Mouse (Mus musculus): ENCODE results near the gene Nckap1l. TPM values are rescaled to one million over a fixed set of nuclear protein-coding genes. Genes with fewer than 3 reads are reported as not detected.

Nckap1l gene
- polyA plus RNA-seq, 1 experiment from 2014 or later = 2.3 TPM

- WGBS = 88% methylated on average over 3 of the region's 3 CpGs
- H3K9ac ChIP-seq (ENCODE audit: low read depth, low read length) = no peak overlapping the region
- H3K27me3 ChIP-seq (ENCODE audit: control insufficient read depth, insufficient read depth, low read length) = no peaks in the 10 kb centered on the region
- no peak for ATAC-seq (ENCODE audit: low FRiP score, low TSS enrichment)
- no peak overlapping the region for H3K27ac ChIP-seq (ENCODE audit: low read depth, low read length)
- H3K36me3 ChIP-seq (ENCODE audit: control insufficient read depth, insufficient read depth, low read length) = no peaks in the 10 kb centered on the region
- H3K4me1 ChIP-seq (ENCODE audit: control insufficient read depth, insufficient read depth, low read length) = no peaks in the 10 kb centered on the region
- H3K4me2 ChIP-seq (replicated peaks; ENCODE audit: low read depth, low read length) = no peak overlapping the region
- no peaks in the 10 kb centered on the region for H3K9me3 ChIP-seq (ENCODE audit: control insufficient read depth, low read length)
- no peak overlapping the region for H3K4me3 ChIP-seq (ENCODE audit: low read length)
Measured at GRCm38 (mm10) chr15:103472265-103472664, 18.7 kb downstream of the Nckap1l start.

GRCm38 (mm10) chr15:103473182-103473581 is 19.6 kb downstream of the Nckap1l start:
- 87% methylated on average over 7 of the region's 7 CpGs for WGBS
- H3K9ac ChIP-seq (ENCODE audit: low read depth, low read length) = no peak overlapping the region
- no peak for ATAC-seq (ENCODE audit: low FRiP score, low TSS enrichment)

GRCm38 (mm10) chr15:103473769-103474168 is 20.2 kb downstream of the Nckap1l start:
- H3K27me3 ChIP-seq (ENCODE audit: control insufficient read depth, insufficient read depth, low read length) = no peaks in the 10 kb centered on the region
- no peaks in the 10 kb centered on the region for H3K4me1 ChIP-seq (ENCODE audit: control insufficient read depth, insufficient read depth, low read length)
- no peak overlapping the region for H3K4me2 ChIP-seq (replicated peaks; ENCODE audit: low read depth, low read length)
- WGBS = 81% methylated on average over 5 of the region's 5 CpGs
- no peaks in the 10 kb centered on the region for H3K9me3 ChIP-seq (ENCODE audit: control insufficient read depth, low read length)
- H3K4me3 ChIP-seq (ENCODE audit: low read length) = no peak overlapping the region
- H3K36me3 ChIP-seq (ENCODE audit: control insufficient read depth, insufficient read depth, low read length) = no peaks in the 10 kb centered on the region
- no peak overlapping the region for H3K27ac ChIP-seq (ENCODE audit: low read depth, low read length)
- no peak overlapping the region for H3K9ac ChIP-seq (ENCODE audit: low read depth, low read length)
- ATAC-seq (ENCODE audit: low FRiP score, low TSS enrichment) = no peak

More at GRCm38 (mm10) chr15:103473182-103473581, 19.6 kb downstream of the Nckap1l start:
- Histone ChIP-seq H3K9me3 (ENCODE audit: control insufficient read depth, low read length) (no peaks in the 10 kb centered on the region), H3K4me3 (ENCODE audit: low read length) (no peak overlapping the region), H3K4me2 (replicated peaks; ENCODE audit: low read depth, low read length) (no peak overlapping the region), H3K27ac (ENCODE audit: low read depth, low read length) (no peak overlapping the region), H3K27me3 (ENCODE audit: control insufficient read depth, insufficient read depth, low read length) (no peaks in the 10 kb centered on the region), H3K4me1 (ENCODE audit: control insufficient read depth, insufficient read depth, low read length) (no peaks in the 10 kb centered on the region), H3K36me3 (ENCODE audit: control insufficient read depth, insufficient read depth, low read length) (no peaks in the 10 kb centered on the region)

- Histone ChIP-seq H3K4me3 (ENCODE audit: low read length) (no peak overlapping the region), H3K36me3 (ENCODE audit: control insufficient read depth, insufficient read depth, low read length) (no peaks in the 10 kb centered on the region), H3K27ac (ENCODE audit: low read depth, low read length) (no peak overlapping the region), H3K9me3 (ENCODE audit: control insufficient read depth, low read length) (no peaks in the 10 kb centered on the region), H3K4me1 (ENCODE audit: control insufficient read depth, insufficient read depth, low read length) (no peaks in the 10 kb centered on the region), H3K4me2 (replicated peaks; ENCODE audit: low read depth, low read length) (no peak overlapping the region), H3K27me3 (ENCODE audit: control insufficient read depth, insufficient read depth, low read length) (no peaks in the 10 kb centered on the region), H3K9ac (ENCODE audit: low read depth, low read length) (no peak overlapping the region)
- ATAC-seq (ENCODE audit: low FRiP score, low TSS enrichment) = no peak
- 72% methylated on average over 1 of the region's 1 CpGs for WGBS
Measured at GRCm38 (mm10) chr15:103479080-103479606, 25.5 kb downstream of the Nckap1l start.

- 55% methylated on average over 2 of the region's 2 CpGs for WGBS
- Histone ChIP-seq H3K27me3 (ENCODE audit: control insufficient read depth, insufficient read depth, low read length) (no peaks in the 10 kb centered on the region), H3K4me3 (ENCODE audit: low read length) (no peak overlapping the region), H3K36me3 (ENCODE audit: control insufficient read depth, insufficient read depth, low read length) (no peaks in the 10 kb centered on the region), H3K9me3 (ENCODE audit: control insufficient read depth, low read length) (no peaks in the 10 kb centered on the region), H3K9ac (ENCODE audit: low read depth, low read length) (no peak overlapping the region), H3K4me2 (replicated peaks; ENCODE audit: low read depth, low read length) (no peak overlapping the region), H3K4me1 (ENCODE audit: control insufficient read depth, insufficient read depth, low read length) (no peaks in the 10 kb centered on the region), H3K27ac (ENCODE audit: low read depth, low read length) (no peak overlapping the region)
- ATAC-seq (ENCODE audit: low FRiP score, low TSS enrichment) = no peak
Measured at GRCm38 (mm10) chr15:103480129-103480528, 26.5 kb downstream of the Nckap1l start.

GRCm38 (mm10) chr15:103482488-103482887 is 28.9 kb downstream of the Nckap1l start:
- peak; percentile 71; the same call in 1 of the 2 replicates for ATAC-seq (ENCODE audit: low FRiP score, low TSS enrichment)
- no peaks in the 10 kb centered on the region for H3K36me3 ChIP-seq (ENCODE audit: control insufficient read depth, insufficient read depth, low read length)
- H3K9ac ChIP-seq (ENCODE audit: low read depth, low read length) = no peak overlapping the region
- no peak overlapping the region for H3K27ac ChIP-seq (ENCODE audit: low read depth, low read length)
- 0% methylated on average over 1 of the region's 1 CpGs for WGBS
- no peaks in the 10 kb centered on the region for H3K27me3 ChIP-seq (ENCODE audit: control insufficient read depth, insufficient read depth, low read length)
- H3K9me3 ChIP-seq (ENCODE audit: control insufficient read depth, low read length) = no peaks in the 10 kb centered on the region
- H3K4me2 ChIP-seq (replicated peaks; ENCODE audit: low read depth, low read length) = no peak overlapping the region
- H3K4me1 ChIP-seq (ENCODE audit: control insufficient read depth, insufficient read depth, low read length) = no peaks in the 10 kb centered on the region
- no peak overlapping the region for H3K4me3 ChIP-seq (ENCODE audit: low read length)

- H3K27me3 ChIP-seq (ENCODE audit: control insufficient read depth, insufficient read depth, low read length) = no peaks in the 10 kb centered on the region
- H3K4me1 ChIP-seq (ENCODE audit: control insufficient read depth, insufficient read depth, low read length) = no peaks in the 10 kb centered on the region
- H3K9ac ChIP-seq (ENCODE audit: low read depth, low read length) = no peak overlapping the region
- WGBS = 54% methylated on average over 2 of the region's 2 CpGs
- no peak overlapping the region for H3K4me3 ChIP-seq (ENCODE audit: low read length)
- H3K27ac ChIP-seq (ENCODE audit: low read depth, low read length) = no peak overlapping the region
- ATAC-seq (ENCODE audit: low FRiP score, low TSS enrichment) = no peak
- no peak overlapping the region for H3K4me2 ChIP-seq (replicated peaks; ENCODE audit: low read depth, low read length)
- H3K9me3 ChIP-seq (ENCODE audit: control insufficient read depth, low read length) = no peaks in the 10 kb centered on the region
- no peaks in the 10 kb centered on the region for H3K36me3 ChIP-seq (ENCODE audit: control insufficient read depth, insufficient read depth, low read length)
Measured at GRCm38 (mm10) chr15:103484490-103484889, 30.9 kb downstream of the Nckap1l start.

GRCm38 (mm10) chr15:103485106-103485505 is 31.5 kb downstream of the Nckap1l start:
- no peak overlapping the region for H3K27ac ChIP-seq (ENCODE audit: low read depth, low read length)
- no peaks in the 10 kb centered on the region for H3K9me3 ChIP-seq (ENCODE audit: control insufficient read depth, low read length)
- no peaks in the 10 kb centered on the region for H3K27me3 ChIP-seq (ENCODE audit: control insufficient read depth, insufficient read depth, low read length)
- ATAC-seq (ENCODE audit: low FRiP score, low TSS enrichment) = no peak
- no peak overlapping the region for H3K9ac ChIP-seq (ENCODE audit: low read depth, low read length)
- H3K36me3 ChIP-seq (ENCODE audit: control insufficient read depth, insufficient read depth, low read length) = no peaks in the 10 kb centered on the region
- no peaks in the 10 kb centered on the region for H3K4me1 ChIP-seq (ENCODE audit: control insufficient read depth, insufficient read depth, low read length)
- 53% methylated on average over 3 of the region's 3 CpGs for WGBS
- H3K4me3 ChIP-seq (ENCODE audit: low read length) = no peak overlapping the region
- H3K4me2 ChIP-seq (replicated peaks; ENCODE audit: low read depth, low read length) = no peak overlapping the region

GRCm38 (mm10) chr15:103486658-103487057 is 33.1 kb downstream of the Nckap1l start:
- Histone ChIP-seq H3K27me3 (ENCODE audit: control insufficient read depth, insufficient read depth, low read length) (no peaks in the 10 kb centered on the region), H3K36me3 (ENCODE audit: control insufficient read depth, insufficient read depth, low read length) (no peaks in the 10 kb centered on the region), H3K4me3 (ENCODE audit: low read length) (no peak overlapping the region), H3K9ac (ENCODE audit: low read depth, low read length) (no peak overlapping the region), H3K4me1 (ENCODE audit: control insufficient read depth, insufficient read depth, low read length) (no peaks in the 10 kb centered on the region), H3K9me3 (ENCODE audit: control insufficient read depth, low read length) (no peaks in the 10 kb centered on the region), H3K27ac (ENCODE audit: low read depth, low read length) (no peak overlapping the region), H3K4me2 (replicated peaks; ENCODE audit: low read depth, low read length) (no peak overlapping the region)
- WGBS = 79% methylated on average over 1 of the region's 1 CpGs
- ATAC-seq (ENCODE audit: low FRiP score, low TSS enrichment) = no peak

Data from kidney, embryonic 14.5 days (tissue).